Mouse (Mus musculus): ENCODE data around the gene Foxp1.

- TF ChIP-seq CTCF (IDR thresholded peaks at IDR 0.05; ENCODE audit: low read depth, low read length): no peak
- TF ChIP-seq TAL1 (conservative IDR thresholded peaks at IDR 0.05; ENCODE audit: low read depth, low read length): no peak
- TF ChIP-seq POLR2AphosphoS5 (IDR thresholded peaks at IDR 0.05; ENCODE audit: insufficient replicate concordance, low read depth, low read length): no peak
Observed at GRCm38 (mm10) chr6:99249496-99250030, 273.0 kb downstream of the Foxp1 start.

Measured in G1E (cell line).